Comparison of ENCODE assay signal across 15 mouse cellular contexts in genomic region chr11:51761241-51761640, GRCm38 (mm10).
"Had no signal": no experiment of that assay in that cellular context is flagged by ENCODE, and none has a peak within 500 bp of the region (broad histone marks: within the 10 kb centered on the region; RNA-seq: fewer than 3 reads in every experiment).

No protein-coding gene starts in this region.

- H3K27me3 ChIP-seq: stomach, embryonic 15.5 days had no signal

- H3K36me3 ChIP-seq: neural tube, embryonic 15.5 days; stomach, embryonic 15.5 days had no signal

- H3K27ac ChIP-seq: neural tube, embryonic 15.5 days; stomach, embryonic 15.5 days; stomach, postnatal 0 days had no signal

- H3K9ac ChIP-seq: neural tube, embryonic 15.5 days; stomach, embryonic 15.5 days had no signal

- DNase-seq: retina, postnatal 1 day; right cerebral cortex, adult 18-20 months; right cerebral cortex, postnatal 14 days; right cerebral cortex, postnatal 25 days; right cerebral cortex, postnatal 4 days; spleen, adult 18-20 months; thymus, adult 18-20 months; thymus, adult 2 months; thymus, postnatal 14 days; thymus, postnatal 25 days; thymus, postnatal 36 days; thymus, postnatal 4 days had no signal

- H3K9me3 ChIP-seq: neural tube, embryonic 15.5 days; stomach, embryonic 15.5 days had no signal

- H3K4me2 ChIP-seq: neural tube, embryonic 15.5 days; stomach, embryonic 15.5 days had no signal

- H3K4me3 ChIP-seq: neural tube, embryonic 15.5 days; stomach, embryonic 15.5 days had no signal
